Mouse (Mus musculus): Measurements from ENCODE around the gene Tcirg1.

Gene Tcirg1

DNA sequence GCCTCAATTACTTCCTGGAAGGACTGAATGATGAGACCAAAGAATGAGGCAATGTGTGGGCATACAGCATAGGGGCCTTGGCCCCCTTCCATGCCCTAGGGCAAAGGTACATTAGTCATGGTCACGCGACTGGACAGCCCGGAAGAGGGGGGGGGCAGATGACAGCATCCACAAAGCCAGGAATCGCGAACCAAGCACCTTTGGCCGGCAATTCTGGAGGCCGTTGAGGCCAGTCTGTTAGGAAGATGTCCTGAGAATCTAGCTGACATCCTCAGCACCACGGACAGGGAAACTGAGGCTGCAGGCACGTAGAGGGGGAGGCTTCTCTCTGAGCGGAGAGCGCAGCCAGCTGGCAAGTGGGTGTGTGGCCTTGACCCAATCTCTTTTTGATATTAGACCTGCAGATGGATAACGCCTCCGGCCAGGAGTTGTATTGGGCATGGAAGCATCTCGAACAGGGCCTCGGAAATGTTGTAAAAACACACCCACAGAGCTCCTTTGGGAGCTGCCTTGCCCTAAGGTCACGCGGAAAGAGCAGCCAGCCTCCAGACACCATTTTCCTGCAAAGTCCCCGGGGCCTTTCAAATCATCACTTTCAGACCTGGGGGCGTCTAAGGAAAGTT lies 56.0 kb downstream of the Tcirg1 start:
- no peak for DNase-seq (ENCODE audit: low spot score)

DNA sequence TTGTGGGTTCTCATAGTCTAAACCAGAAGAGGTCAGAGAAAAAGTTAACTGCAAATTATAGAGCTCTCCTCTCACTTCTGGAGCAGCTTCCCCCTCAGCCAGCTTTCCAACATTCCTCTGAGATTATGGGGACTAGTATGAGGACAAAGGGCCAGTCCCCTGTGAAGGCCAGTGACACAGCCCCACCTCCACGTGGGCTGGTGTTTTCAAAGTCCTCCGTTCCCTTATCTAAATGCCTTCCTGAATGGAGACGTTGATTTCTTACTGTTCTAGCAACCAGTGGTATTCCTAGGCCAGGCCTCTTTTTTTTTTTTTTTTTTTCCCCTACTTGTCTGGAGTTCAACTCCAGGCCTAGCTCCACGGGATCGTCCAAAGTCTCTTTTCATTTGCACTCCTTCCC lies 56.9 kb downstream of the Tcirg1 start:
- DNase-seq (ENCODE audit: low spot score), result no peak

DNA sequence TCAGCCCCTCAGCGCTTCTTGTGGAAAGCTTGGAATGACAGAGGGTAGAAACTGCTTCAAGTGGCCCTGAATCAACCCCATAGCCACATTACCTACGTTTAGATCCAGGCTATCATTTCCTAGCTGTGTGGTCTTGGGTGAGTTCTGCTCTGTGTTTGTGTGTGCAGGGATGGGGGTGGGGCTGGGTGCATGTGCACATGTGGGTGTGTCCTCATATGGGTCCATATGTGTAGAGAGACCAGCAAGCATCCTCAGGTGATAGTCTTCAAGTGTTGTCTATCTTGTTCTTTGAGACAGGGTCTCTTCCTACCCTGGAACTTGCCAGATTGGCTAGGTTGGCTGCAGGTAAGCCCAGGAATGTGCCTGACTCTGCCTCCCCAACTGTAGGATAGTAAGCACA lies 57.7 kb downstream of the Tcirg1 start:
- no peak for DNase-seq (ENCODE audit: low spot score)

DNA sequence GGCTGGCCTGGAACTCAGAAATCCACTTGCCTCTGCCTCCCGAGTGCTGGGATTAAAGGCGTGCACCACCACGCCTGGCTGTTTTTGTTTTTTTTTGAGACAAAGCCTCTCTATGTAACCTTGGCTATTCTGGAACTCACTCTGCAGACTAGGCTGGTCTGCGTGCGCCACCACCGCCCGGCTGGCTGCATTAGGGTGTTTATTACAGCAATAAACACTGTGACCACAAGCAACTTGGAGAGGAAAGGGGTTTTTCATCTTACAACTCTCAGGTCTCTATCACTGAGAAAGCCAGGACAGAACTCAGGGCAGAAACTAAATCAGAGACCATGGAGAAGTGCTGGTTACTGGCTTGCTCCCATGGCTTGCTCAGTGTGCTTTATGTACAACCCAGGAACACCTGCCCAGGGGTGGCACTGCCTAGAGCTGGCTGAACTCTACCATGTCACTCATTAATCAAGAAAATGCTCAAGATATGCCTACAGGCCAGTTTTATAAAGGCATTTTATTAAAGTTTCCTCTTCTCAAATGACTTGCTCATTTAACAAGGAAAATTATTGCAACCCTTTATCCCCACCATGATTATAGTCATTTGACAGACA lies 58.6 kb downstream of the Tcirg1 start:
- no peak for DNase-seq (ENCODE audit: low spot score)

DNA sequence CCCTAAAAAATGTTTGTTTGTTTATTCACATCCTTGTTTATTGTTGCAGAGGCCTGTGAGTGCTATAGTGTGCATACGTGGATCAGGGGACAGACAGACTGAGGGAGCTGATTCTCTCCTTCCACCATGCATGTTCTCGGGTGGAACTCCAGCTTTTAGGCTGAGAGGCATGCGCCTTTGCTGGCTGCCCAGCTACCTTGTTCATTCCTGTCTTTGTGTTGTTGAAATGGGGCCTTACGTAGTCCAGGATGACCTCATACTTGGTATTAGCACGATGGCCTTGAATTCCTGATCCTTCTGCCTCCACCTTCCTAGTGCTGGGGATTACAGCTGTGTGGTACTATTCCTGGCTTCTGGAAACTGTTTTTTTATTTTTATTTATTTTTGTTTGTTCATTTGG lies 59.2 kb downstream of the Tcirg1 start:
- DNase-seq (ENCODE audit: low spot score), result no peak

DNA sequence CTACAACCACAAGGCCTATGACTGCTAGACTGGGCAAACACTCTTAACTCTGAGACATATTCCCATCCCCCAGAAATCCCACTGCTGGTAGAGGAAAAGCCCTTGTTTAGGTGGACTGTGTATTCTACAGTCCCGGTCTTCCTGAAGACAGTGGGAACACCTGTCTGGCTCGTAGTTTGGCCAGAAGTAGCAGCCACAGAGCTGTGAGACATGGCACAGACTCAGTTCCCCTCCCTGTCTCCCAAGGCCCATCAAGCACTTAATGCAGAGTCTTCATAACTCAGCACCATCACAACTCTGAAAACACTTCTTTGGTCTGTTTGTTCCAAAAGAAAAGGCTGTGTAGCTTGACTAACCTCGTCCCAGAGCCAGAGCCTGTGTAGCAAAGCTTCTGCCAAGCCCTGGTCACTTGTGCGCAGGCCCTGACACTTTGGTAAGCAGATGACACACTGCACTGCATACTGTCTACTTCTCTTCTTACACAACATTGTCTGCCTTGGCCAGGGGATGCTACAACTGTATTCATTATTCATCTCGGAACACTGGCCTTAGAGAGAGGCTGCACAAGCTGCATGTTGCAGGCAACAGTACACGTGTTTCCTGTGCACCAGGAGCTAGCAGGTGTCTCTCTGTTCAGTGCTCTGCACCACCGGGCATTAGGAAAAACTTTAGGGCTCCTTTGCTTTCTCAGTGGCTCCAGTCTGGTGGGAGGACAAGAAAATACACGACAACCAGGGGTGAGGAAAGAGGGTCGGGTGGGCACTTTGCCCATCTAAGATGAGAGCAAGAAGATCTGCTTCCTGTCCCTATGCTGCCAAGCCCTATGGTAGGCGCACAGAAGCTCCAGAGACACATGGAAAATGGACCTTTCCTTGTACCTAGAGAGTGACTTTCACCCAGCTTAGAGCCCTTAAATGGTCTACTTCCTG lies 60.0 kb downstream of the Tcirg1 start:
- no peak for DNase-seq (ENCODE audit: low spot score)
